Mouse (Mus musculus): Measurements from ENCODE around the gene Ccdc15. TPM values are rescaled to one million over a fixed set of nuclear protein-coding genes. Genes with fewer than 3 reads are reported as not detected.

Ccdc15 gene
- total RNA-seq (2023): 13.5 TPM

GRCm38 (mm10) chr9:37347988-37348642 is at the start of gene Ccdc15:
Ccdc15 (minus strand) TSS chr9:37348432.

GRCm38 (mm10) chr9:37367301-37368080 is 19.3 kb upstream of the Ccdc15 start, which contains the start of gene Hepacam:
Hepacam (plus strand) TSS chr9:37367351.

GRCm38 (mm10) chr9:37255149-37255888 is 92.9 kb downstream of the Ccdc15 start, which contains the start of gene Slc37a2:
Slc37a2 (minus strand) TSS chr9:37255738.

Other genes starting within 250 kb of the Ccdc15 start
- gene Pknox2, start 201.0 kb downstream of the Ccdc15 start, total RNA-seq (2023): not detected
- gene Tmem218, start 140.2 kb downstream of the Ccdc15 start, total RNA-seq (2023): 0.41 TPM
- 3.9 TPM for gene Slc37a2, start 92.7 kb downstream of the Ccdc15 start, total RNA-seq (2023)
- gene Hepacam, start 18.9 kb upstream of the Ccdc15 start, total RNA-seq (2023): not detected
- gene Robo4, start 53.5 kb upstream of the Ccdc15 start, total RNA-seq (2023): not detected
- gene Robo3, start 84.8 kb upstream of the Ccdc15 start, total RNA-seq (2023): not detected
- 43.1 TPM for gene Msantd2, start 140.9 kb upstream of the Ccdc15 start, total RNA-seq (2023)
- 0.70 TPM for gene Esam, start 179.6 kb upstream of the Ccdc15 start, total RNA-seq (2023)
- not detected for gene Vsig2, start 190.8 kb upstream of the Ccdc15 start, total RNA-seq (2023)
- 4.8 TPM for gene Nrgn, start 204.5 kb upstream of the Ccdc15 start, total RNA-seq (2023)
- 6.8 TPM for gene Siae, start 207.3 kb upstream of the Ccdc15 start, total RNA-seq (2023)

Measured in CD4-positive naive resting alpha-beta T cell, adult 76 days (primary cell).